Comparison of ENCODE assay signal across 5 mouse cellular contexts in genomic region chr16:97946993-97947392, GRCm38 (mm10). TPM values are rescaled to one million over a fixed set of nuclear protein-coding genes. Genes with fewer than 3 reads are reported as not detected.
DNase-seq lines count a peak whose midpoint lies in the region; ATAC-seq and TF ChIP-seq lines count a peak whose summit lies in the region.
"Not testable (repeated sequence)": the region's sequence is repeated elsewhere in the genome, so short reads cannot be mapped to it uniquely, and the experiment has no call there.

No protein-coding gene starts in this region.

- not testable (repeated sequence) for H3K36me3 ChIP-seq in MEL (ENCODE audit: control insufficient read depth in 1 of 2, insufficient read depth in 2 of 2, low read length in 2 of 2)

- H3K4me3 ChIP-seq in MEL (ENCODE audit: control insufficient read depth in 1 of 2, insufficient read depth in 1 of 2, low read depth in 2 of 2, low read length in 2 of 2), result not testable (repeated sequence)

- H3K27me3 ChIP-seq in MEL (ENCODE audit: control insufficient read depth in 1 of 2, insufficient read depth in 2 of 2, low read length in 2 of 2), result not testable (repeated sequence)

- H3K4me1 ChIP-seq in MEL (ENCODE audit: control insufficient read depth in 1 of 2, insufficient read depth in 2 of 2, low read length in 2 of 2), result not testable (repeated sequence)

- not testable (repeated sequence) for TF ChIP-seq POLR2A in MEL (IDR thresholded peaks at IDR 0.05; ENCODE audit: control insufficient read depth in 1 of 2, insufficient read depth in 1 of 2, low read depth in 1 of 2, low read length in 2 of 2, poor library complexity in 1 of 2)

- not testable (repeated sequence) for H3K9ac ChIP-seq in MEL (ENCODE audit: control insufficient read depth, low read depth, low read length, poor library complexity, severe bottlenecking)

- ATAC-seq in megakaryocyte progenitor cell, adult 5-6 weeks (replicated peaks; ENCODE audit: poor library complexity), result peak; percentile 64

- TF ChIP-seq CTCF in MEL (IDR thresholded peaks at IDR 0.05 in 2 of 3, conservative IDR thresholded peaks at IDR 0.05 in 1 of 3; ENCODE audit: control insufficient read depth in 1 of 3, insufficient read depth in 1 of 3, low read depth in 2 of 3, low read length in 3 of 3, poor library complexity in 1 of 3, severe bottlenecking in 1 of 3), result not testable (repeated sequence)

- not testable (repeated sequence) for H3K9me3 ChIP-seq in MEL (replicated peaks; ENCODE audit: insufficient read depth, low read length)

- DNase-seq in 3T3-L1 (ENCODE audit: low read depth, low spot score) (peak; percentile 35), MEL (ENCODE audit: low read depth, low spot score) (peak; percentile 59), NIH3T3 (ENCODE audit: low read depth) (peak; percentile 6)
- DNase-seq in heart, adult 11 months, result peak; percentile 12

- not testable (repeated sequence) for H3K27ac ChIP-seq in MEL (ENCODE audit: control insufficient read depth, low read depth, low read length)

- not testable (repeated sequence) for TF ChIP-seq EP300 in MEL (IDR thresholded peaks at IDR 0.05; ENCODE audit: low read depth in 1 of 2, low read length in 2 of 2)

- TF ChIP-seq RAD21 in MEL (IDR thresholded peaks at IDR 0.05; ENCODE audit: low read depth, low read length), result not testable (repeated sequence)

- not testable (repeated sequence) for H3K79me2 ChIP-seq in MEL (ENCODE audit: control insufficient read depth, insufficient read depth, low read length, poor library complexity)

RNA-seq across cellular contexts. Expression of gene C2cd2, which starts 15.4 kb away (rescaled TPM):
- 8.9 and 12.4 TPM in 2 replicates for total RNA-seq in MEL (2012; rRNA removed)
- polyA plus RNA-seq in MEL (2012; ENCODE audit: insufficient read depth in 1 of 2, insufficient read length in 2 of 2, low read depth in 1 of 2, low replicate concordance in 2 of 2, missing spikeins in 1 of 2), result 10 to 100 TPM in 1 of 2 experiments, not detected in 1; 20.7 TPM
- 9.8 and 14.1 TPM in 2 replicates for total RNA-seq in megakaryocyte progenitor cell, adult 5-6 weeks (2015)
- total RNA-seq in megakaryocyte progenitor cell, adult 5-6 weeks (2017), result 17.7 and 21.5 TPM in 2 replicates

RNA-seq across cellular contexts. Expression of gene Zbtb21, which starts 15.4 kb away (rescaled TPM):
- total RNA-seq in MEL (2012; rRNA removed), result 7.3 and 9.4 TPM in 2 replicates
- polyA plus RNA-seq in MEL (2012; ENCODE audit: insufficient read depth in 1 of 2, insufficient read length in 2 of 2, low read depth in 1 of 2, low replicate concordance in 2 of 2, missing spikeins in 1 of 2), result 1 to 10 TPM in 1 of 2 experiments, not detected in 1; 9.6 TPM
- total RNA-seq in megakaryocyte progenitor cell, adult 5-6 weeks (2015), result 9.9 and 18.3 TPM in 2 replicates
- total RNA-seq in megakaryocyte progenitor cell, adult 5-6 weeks (2017), result 12.0 and 16.8 TPM in 2 replicates

RNA-seq across cellular contexts. Expression of gene B230307C23Rik, which starts 50.1 kb away (rescaled TPM):
- 37.9 and 54.8 TPM in 2 replicates for total RNA-seq in MEL (2012; rRNA removed)
- 10 to 100 TPM in 1 of 2 experiments, not detected in 1; 27.4 TPM for polyA plus RNA-seq in MEL (2012; ENCODE audit: insufficient read depth in 1 of 2, insufficient read length in 2 of 2, low read depth in 1 of 2, low replicate concordance in 2 of 2, missing spikeins in 1 of 2)
- total RNA-seq in megakaryocyte progenitor cell, adult 5-6 weeks (2015), result 26.8 and 45.0 TPM in 2 replicates
- 66.4 and 152 TPM in 2 replicates for total RNA-seq in megakaryocyte progenitor cell, adult 5-6 weeks (2017)

Comparison
In these comparisons a context has a peak if more than half of its experiments do, and no peak if none do; other contexts are left out.
1. DNase-seq: peak in every context shown above with its lines; median percentile 59 in MEL; 35 in 3T3-L1; 12 in heart, adult 11 months; 6 in NIH3T3.